Mouse (Mus musculus) left cerebral cortex, adult 18-20 months (tissue): Measurements from ENCODE around the gene Klhl2. TPM values are rescaled to one million over a fixed set of nuclear protein-coding genes. Genes with fewer than 3 reads are reported as not detected.

ENCODE experiments used
- DNase-seq, 2 experiments: peaks; one replicate each; pipeline ENCODE4 v3.0.0; 2021 to 2022; ENCODE audit warnings: low spot score in 2 of 2, mixed read lengths in 1 of 2
- total RNA-seq, 2 experiments: library from RNA; stranded (reverse); gene quantifications; 2 replicates each; pipeline ENCODE4 v1.2.3; 2021

The Klhl2 gene
- total RNA-seq, 2 experiments from 2014 or later, result 157 to 168 TPM

DNA sequence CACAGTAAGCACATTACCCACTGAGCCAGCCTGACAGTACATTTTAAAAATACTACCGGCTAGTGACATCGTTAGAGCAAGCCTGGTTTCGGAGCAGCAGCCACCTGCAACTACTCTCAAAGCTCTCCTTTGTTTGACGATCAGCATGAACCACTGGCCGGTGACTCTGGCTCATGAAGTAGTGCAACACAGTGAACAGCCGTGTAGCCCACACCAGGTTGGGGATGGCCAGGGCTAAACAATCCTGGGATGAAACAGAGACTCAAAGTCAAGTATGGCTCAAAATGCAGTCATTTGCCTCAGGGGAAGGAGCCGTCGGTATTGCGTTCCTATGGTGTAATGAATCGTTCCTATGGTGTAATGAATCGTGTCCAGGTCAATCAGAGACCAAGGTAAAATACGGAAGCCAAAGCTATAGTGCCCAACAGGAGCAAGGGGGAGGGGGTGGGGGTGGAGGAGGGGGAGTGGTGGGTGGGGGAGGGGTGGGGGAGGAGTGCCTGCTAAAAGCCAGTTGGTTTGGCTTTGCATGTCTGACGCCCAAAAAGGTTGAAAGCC, 17.2 kb downstream of the Klhl2 start:
- no peak for DNase-seq

DNA sequence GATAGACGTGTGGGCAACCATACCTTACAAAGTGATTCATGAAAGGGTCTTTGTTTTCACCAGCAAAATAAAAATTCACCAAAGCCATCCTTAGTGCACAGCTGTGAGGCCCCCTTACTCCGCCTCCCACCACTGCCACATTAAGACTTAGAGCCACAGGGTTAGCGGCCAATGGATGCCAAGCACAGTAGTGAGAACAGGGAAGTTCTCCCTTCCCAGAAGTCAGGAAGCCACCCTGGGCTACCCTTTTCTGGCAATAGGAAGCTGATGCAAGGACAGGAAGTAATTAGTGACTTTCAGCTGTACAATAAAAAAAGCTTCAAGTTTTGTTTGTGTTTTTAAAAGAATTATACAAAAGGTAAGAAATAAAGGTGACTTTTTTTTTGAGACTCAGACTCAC, 18.2 kb downstream of the Klhl2 start:
- no peak for DNase-seq

DNA sequence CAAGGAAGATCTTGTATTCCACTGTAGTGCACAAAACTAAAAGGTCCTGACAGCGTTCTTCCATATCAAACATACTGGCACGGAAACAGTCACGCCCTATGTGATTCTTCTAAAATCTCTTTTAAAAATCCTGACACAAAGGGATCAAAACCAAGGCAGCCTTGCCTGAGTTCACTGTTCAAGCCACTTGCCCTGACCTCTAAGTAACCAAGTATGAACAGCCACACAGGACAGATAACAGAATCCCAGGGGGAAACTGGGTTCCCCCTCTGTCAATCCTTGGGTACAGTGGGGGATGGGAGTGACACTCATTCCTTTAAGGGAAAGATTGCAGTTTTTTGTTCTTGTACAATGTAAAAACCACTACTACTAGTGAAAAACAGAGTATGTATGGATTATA, 19.9 kb downstream of the Klhl2 start:
- no peak for DNase-seq

DNA sequence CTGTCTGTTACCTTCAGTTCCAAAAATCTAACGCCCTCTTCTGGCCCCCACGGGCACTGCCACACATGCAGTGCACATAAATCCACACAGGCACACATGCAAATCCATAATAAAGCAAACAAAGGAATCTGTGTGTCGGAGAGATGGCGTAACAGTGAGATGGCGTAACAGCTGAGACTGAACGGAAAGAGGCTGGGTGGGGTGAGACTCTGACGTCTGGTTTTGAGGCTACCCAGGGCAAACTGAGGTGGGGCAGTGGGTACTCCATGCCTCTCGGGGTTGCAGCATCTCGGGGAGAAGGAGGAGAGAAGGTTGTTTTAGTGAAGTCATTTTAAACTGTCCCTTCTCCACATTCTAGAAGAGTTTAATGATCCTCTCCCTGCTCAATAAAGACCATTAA, 20.4 kb downstream of the Klhl2 start:
- DNase-seq, result no peak

DNA sequence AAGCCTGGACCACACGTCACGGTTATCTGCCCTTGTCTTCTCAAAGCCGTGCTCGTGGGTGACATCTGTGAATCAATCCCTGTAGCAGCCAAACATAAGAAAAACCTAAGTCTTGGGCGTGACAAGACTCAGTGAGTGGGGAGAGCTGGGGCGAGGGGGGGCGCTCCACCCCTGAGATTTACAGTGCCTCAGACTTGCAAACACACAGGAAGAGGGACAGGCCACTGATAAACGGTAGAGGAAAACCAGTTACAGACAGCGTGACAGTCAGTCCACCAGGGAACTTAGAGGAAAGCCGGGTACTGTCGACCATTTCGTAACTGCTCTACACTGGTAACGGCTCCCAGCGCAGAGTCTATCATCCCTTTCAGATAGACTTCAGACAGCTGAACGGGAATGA, 21.4 kb downstream of the Klhl2 start:
- DNase-seq, result no peak

GRCm38 (mm10) chr8:64827356-64827755, 22.5 kb downstream of the Klhl2 start:
- DNase-seq, result no peak

DNA sequence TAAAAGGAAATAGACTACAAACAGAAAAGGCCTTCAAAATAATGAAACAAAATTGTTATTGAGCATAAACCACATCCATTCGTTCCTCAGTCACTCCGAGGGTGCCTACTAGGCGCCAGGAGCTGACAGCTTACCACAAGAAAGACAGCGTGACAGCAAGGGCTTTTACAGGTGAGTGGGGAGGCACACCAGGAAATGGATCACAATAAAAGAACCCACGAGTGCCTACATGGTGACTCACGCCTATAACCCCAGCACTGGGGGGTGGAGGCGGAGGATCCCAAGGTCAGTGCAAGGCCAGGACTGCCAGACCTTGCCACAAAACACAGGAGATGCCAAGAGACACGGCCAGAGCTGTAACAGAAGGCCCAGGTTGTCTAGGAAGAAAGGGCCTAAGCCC, 23.4 kb downstream of the Klhl2 start:
- DNase-seq, result no peak

DNA sequence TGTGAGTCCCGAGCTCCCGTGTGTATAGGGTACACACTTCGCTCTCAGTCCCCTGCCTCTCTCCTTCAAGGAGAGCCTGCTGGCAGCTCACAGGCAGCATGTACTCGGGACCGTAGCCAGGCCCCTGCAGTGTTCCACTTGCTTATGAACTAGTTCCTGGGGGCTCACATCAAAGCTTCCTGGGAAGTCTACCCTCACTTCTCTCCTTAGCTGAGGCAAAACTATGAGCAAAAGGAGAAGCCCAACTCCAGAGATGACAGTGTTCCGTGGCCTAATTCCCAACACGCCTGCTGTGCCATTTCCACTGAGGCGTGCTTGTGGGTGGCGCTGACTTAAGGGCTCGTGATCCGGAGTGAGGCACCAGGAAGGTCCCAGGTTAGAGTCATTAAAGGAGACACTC, 25.9 kb downstream of the Klhl2 start:
- peak; percentile 50 to 60 for DNase-seq

- DNase-seq, result no peak
Measured at GRCm38 (mm10) chr8:64820940-64821339, 28.9 kb downstream of the Klhl2 start.

- no peak for DNase-seq
Measured at GRCm38 (mm10) chr8:64811790-64812189, 38.0 kb downstream of the Klhl2 start.

- DNase-seq, result no peak
Measured at GRCm38 (mm10) chr8:64811083-64811482, 38.7 kb downstream of the Klhl2 start.

DNA sequence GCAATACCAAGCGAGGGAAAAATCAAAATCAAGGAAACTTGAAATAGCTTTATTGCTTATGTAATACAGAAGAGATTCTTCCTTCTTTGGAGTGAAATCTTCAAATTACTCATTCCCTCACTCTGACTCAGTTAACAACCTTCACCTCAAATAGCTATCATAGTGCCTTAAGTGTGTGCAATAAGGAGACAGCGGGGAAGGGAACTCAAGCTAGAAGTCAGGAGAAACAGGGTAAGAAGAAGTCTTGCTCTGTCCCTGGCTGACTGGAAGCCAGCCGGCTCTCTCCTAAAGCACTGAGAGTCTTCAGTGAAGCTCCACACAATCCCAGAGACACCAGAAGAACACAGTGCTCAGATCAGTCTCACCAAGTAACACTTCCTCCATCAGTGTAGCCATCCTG, 43.3 kb downstream of the Klhl2 start:
- DNase-seq, result no peak

- DNase-seq, result no peak
Measured at GRCm38 (mm10) chr8:64804971-64805370, 44.8 kb downstream of the Klhl2 start.

DNA sequence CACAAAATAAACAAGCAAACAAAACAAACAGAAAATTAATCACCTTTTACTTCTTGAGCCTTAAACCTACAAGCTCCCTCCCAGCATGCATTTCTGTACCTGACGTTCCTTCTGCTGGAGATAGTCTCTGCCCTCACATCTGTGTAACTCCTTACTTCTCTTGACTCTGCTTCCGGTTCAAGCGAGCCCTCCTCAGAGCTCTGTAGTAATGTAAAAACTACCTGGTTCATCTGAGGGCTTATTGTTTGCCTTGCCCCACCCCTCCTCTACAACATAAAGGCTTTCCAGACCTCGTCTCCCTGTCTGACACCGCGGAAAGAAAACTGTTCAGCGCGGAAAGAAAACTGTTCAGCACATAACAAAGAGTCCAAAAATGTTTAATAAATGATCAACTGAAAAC, 50.5 kb downstream of the Klhl2 start:
- no peak for DNase-seq

- DNase-seq, result no peak
Measured at GRCm38 (mm10) chr8:64798503-64798902, 51.3 kb downstream of the Klhl2 start.

- DNase-seq, result no peak
Measured at GRCm38 (mm10) chr8:64797751-64798150, 52.1 kb downstream of the Klhl2 start.

- DNase-seq, result no peak
Measured at GRCm38 (mm10) chr8:64791250-64791881, 58.5 kb downstream of the Klhl2 start.

GRCm38 (mm10) chr8:64790418-64790817, 59.4 kb downstream of the Klhl2 start:
- DNase-seq, result no peak

GRCm38 (mm10) chr8:64788715-64789114, 61.1 kb downstream of the Klhl2 start:
- DNase-seq, result no peak

DNA sequence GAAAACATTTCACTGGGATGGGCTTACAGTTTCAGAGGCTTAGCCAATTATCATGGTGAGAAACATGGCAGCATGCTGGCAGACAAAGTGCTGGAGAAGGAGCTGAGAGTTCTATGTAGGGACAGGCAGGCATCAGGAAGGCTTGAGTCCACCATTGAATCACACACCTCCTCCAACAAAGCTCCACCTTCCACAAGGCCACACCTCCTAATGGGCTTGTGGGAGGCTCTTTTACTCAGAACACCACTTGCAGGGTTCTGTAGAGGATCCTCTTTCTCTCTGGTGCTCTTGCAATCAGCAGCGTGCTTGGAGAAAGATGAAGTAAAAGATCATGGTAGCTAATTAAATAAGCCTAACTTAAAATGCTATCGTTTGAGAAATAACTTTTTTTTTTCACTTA, 63.0 kb downstream of the Klhl2 start:
- no peak for DNase-seq

DNA sequence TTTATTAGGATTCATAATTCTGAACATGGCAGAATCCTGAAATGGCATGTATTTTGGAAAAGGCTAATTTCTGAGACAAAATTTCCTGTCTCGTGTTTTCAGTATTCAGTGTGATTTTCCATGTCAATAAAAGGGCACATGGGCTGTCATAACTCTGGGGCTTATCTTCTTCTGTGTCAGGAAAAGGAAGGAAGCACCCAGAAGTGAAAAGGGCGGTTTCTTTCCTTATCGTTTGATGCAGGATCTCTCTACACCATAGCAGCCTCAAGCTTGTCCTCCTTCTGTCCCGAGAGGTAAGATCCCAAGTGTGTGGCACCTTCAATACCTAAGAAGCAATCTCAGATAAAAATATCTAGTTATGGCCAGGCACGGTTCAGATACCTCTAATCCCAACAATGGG, 65.6 kb downstream of the Klhl2 start:
- DNase-seq, result no peak

DNA sequence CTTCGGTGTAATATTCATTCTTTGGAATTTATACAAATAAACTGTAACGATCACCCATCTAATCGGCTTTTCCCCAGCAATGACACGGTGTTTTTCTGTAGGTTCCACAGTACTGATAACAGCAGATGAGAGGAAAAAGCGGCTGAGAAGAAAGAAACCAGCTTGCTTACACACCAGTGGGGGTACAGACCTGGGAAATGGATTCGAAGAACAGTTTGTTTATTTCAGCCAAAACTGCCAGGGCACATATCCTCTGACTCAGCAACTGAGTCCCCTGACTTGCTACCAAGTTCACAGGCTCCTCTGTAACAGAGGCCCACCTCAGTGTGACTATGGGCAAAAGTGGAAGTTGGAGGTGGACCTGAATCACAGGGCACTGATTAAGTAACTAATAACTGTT, 67.9 kb downstream of the Klhl2 start:
- DNase-seq, result no peak

DNA sequence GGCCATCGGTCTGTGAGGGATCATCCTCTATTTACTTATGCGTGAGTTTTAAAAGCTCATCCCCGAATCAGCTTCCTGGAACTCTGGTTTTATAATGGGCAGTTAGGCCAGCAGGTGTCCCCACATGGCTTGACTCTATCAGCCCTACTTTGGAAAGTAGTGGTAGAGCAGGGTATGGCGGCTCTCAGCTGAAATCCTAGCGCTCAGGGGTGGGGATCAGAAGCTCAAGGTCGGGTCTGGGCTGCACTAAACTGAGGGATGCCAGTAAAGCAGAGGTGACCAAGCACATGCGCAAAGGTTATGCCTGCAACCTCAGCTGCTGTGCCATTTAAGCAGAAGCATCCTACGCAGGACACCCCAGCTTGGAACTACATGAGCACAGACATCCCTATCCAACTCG, 71.9 kb downstream of the Klhl2 start:
- no peak for DNase-seq

DNA sequence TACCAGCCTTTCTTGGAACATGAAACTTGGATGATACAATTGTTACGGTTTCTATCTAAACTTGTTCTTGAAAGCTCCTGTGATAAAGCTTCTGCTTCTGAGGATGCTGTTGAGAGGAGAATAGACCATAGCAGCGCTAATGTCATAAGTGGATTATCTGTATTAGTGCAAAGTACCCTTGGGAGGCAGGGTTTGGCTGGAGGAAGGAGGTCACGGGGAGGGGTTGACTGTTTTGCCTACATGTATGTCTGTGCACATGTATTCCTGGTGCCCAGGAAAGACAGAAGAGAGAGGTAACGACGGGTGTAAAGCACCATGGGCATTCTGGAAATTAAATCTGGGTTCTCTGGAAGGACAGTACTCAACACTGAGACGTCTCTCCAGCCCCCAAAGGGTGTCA, 75.7 kb downstream of the Klhl2 start:
- no peak for DNase-seq
